Mouse (Mus musculus): ENCODE data around the gene Tinag. TPM values are rescaled to one million over a fixed set of nuclear protein-coding genes. Genes with fewer than 3 reads are reported as not detected.

The Tinag gene
- polyA plus RNA-seq, 1 experiment = 5.2 TPM

- TF ChIP-seq CTCF (IDR thresholded peaks at IDR 0.05; ENCODE audit: insufficient read depth, low read length) (no peak), POLR2A (IDR thresholded peaks at IDR 0.05; ENCODE audit: borderline replicate concordance, extremely low read depth, low read depth, low read length) (no peak)
- H3K4me3 ChIP-seq (replicated peaks; ENCODE audit: extremely low read depth, low read depth, low read length) = no peak overlapping the region
- DNase-seq = no peak
- WGBS = 67% methylated on average over 9 of the region's 9 CpGs
- no peaks in the 10 kb centered on the region for H3K4me1 ChIP-seq (ENCODE audit: control insufficient read depth, insufficient read depth, low read length)
Observed at GRCm38 (mm10) chr9:77032430-77033154, 13.0 kb downstream of the Tinag start.

DNA sequence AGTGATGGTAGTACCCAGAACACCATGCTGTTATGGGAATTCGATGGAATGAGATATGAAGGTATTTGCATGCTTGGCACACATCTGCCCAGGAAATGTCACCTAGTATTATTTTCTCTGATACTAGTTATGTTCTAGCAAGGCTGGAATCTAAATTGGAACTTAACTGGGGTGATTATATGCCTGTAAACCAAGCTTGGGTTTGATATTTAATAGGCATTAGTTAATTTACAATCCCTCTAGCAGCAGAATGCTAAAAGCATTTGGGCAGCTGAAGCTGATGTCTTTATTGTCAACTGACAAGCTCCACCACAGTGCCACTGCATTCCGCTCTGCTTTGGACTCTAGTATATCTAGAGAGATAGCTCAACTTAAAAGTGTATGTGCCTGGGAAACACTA lies 20.3 kb downstream of the Tinag start:
- Histone ChIP-seq H3K4me1 (ENCODE audit: control insufficient read depth, insufficient read depth, low read length) (no peaks in the 10 kb centered on the region), H3K4me3 (replicated peaks; ENCODE audit: extremely low read depth, low read depth, low read length) (no peak overlapping the region)
- no peak for TF ChIP-seq POLR2A (IDR thresholded peaks at IDR 0.05; ENCODE audit: borderline replicate concordance, extremely low read depth, low read depth, low read length)
- TF ChIP-seq CTCF (IDR thresholded peaks at IDR 0.05; ENCODE audit: insufficient read depth, low read length) = no peak
- DNase-seq = no peak
- 75% methylated on average over 2 of the region's 2 CpGs for WGBS

GRCm38 (mm10) chr9:77018935-77019334 lies 26.7 kb downstream of the Tinag start:
- TF ChIP-seq CTCF (IDR thresholded peaks at IDR 0.05; ENCODE audit: insufficient read depth, low read length) (no peak), POLR2A (IDR thresholded peaks at IDR 0.05; ENCODE audit: borderline replicate concordance, extremely low read depth, low read depth, low read length) (no peak)
- DNase-seq = no peak
- Histone ChIP-seq H3K4me3 (replicated peaks; ENCODE audit: extremely low read depth, low read depth, low read length) (no peak overlapping the region), H3K4me1 (ENCODE audit: control insufficient read depth, insufficient read depth, low read length) (no peaks in the 10 kb centered on the region)
- 56% methylated on average over 4 of the region's 4 CpGs for WGBS

DNA sequence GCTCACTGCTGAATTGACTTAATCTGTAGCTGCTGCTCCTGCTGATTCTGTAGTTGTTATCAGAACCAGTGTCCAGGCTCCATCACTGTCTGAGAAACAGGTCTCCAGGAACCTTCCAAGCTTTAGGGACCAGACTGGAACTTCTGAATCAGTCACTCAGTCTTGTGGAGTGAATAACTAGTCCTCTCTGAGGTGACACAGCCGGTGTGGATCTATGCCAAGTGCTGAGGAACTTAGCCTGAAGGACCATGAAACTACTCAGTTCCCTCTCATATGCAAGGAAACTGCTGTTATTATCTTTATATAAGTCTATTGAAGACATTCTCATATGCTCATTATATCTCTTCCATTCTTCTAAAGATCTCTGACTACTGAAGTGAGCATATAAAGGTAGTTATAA lies 49.6 kb downstream of the Tinag start:
- no peak for DNase-seq
- Histone ChIP-seq H3K4me1 (ENCODE audit: control insufficient read depth, insufficient read depth, low read length) (no peaks in the 10 kb centered on the region), H3K4me3 (replicated peaks; ENCODE audit: extremely low read depth, low read depth, low read length) (no peak overlapping the region)
- TF ChIP-seq CTCF (IDR thresholded peaks at IDR 0.05; ENCODE audit: insufficient read depth, low read length) = no peak
- TF ChIP-seq POLR2A (IDR thresholded peaks at IDR 0.05; ENCODE audit: borderline replicate concordance, extremely low read depth, low read depth, low read length) = no peak
- 83% methylated on average over 1 of the region's 1 CpGs for WGBS

- H3K4me1 ChIP-seq (ENCODE audit: control insufficient read depth, insufficient read depth, low read length) = no peaks in the 10 kb centered on the region
- TF ChIP-seq CTCF (IDR thresholded peaks at IDR 0.05; ENCODE audit: insufficient read depth, low read length) (no peak; the same call in 1 of the 2 replicates), POLR2A (IDR thresholded peaks at IDR 0.05; ENCODE audit: borderline replicate concordance, extremely low read depth, low read depth, low read length) (no peak)
- H3K4me3 ChIP-seq (replicated peaks; ENCODE audit: extremely low read depth, low read depth, low read length) = no peak overlapping the region
- no peak for DNase-seq
Observed at GRCm38 (mm10) chr9:76989946-76990345, 55.6 kb downstream of the Tinag start.

GRCm38 (mm10) chr9:76934813-76935212 lies 110.8 kb downstream of the Tinag start:
- no peaks in the 10 kb centered on the region for H3K4me1 ChIP-seq (ENCODE audit: control insufficient read depth, insufficient read depth, low read length)
- WGBS = 79% methylated on average over 1 of the region's 1 CpGs
- TF ChIP-seq POLR2A (IDR thresholded peaks at IDR 0.05; ENCODE audit: borderline replicate concordance, extremely low read depth, low read depth, low read length) (no peak), CTCF (IDR thresholded peaks at IDR 0.05; ENCODE audit: insufficient read depth, low read length) (no peak)
- no peak overlapping the region for H3K4me3 ChIP-seq (replicated peaks; ENCODE audit: extremely low read depth, low read depth, low read length)
- no peak for DNase-seq

- no peak for DNase-seq
- TF ChIP-seq POLR2A (IDR thresholded peaks at IDR 0.05; ENCODE audit: borderline replicate concordance, extremely low read depth, low read depth, low read length) (no peak), CTCF (IDR thresholded peaks at IDR 0.05; ENCODE audit: insufficient read depth, low read length) (no peak)
- WGBS = 67% methylated on average over 5 of the region's 5 CpGs
- Histone ChIP-seq H3K4me1 (ENCODE audit: control insufficient read depth, insufficient read depth, low read length) (no peaks in the 10 kb centered on the region), H3K4me3 (replicated peaks; ENCODE audit: extremely low read depth, low read depth, low read length) (no peak overlapping the region)
Observed at GRCm38 (mm10) chr9:76915093-76915661, 130.4 kb downstream of the Tinag start.

Measured in lung, adult 2 months (tissue).